Mouse (Mus musculus) embryonic facial prominence, embryonic 13.5 days (tissue): Measurements from ENCODE around the gene Stx5a. TPM values are rescaled to one million over a fixed set of nuclear protein-coding genes. Genes with fewer than 3 reads are reported as not detected.

Experiments used
- ATAC-seq: fragments of 200-750 bp; cut with Nextera tagmentation; 2 replicates; pipeline ENCODE4 v1.8.0; 2017; ENCODE audit warnings: low read depth; ENCODE audit not compliant: insufficient number of reproducible peaks, insufficient read depth, low FRiP score, low TSS enrichment
- H3K27ac ChIP-seq: fragments of 300-500 bp; sonication (generic); 2 replicates; pipeline ENCODE4 v1.5.1; 2015; ENCODE audit warnings: moderate library complexity, mild to moderate bottlenecking, inconsistent platforms
- H3K27me3 ChIP-seq: fragments of 300-500 bp; sonication (generic); 2 replicates; pipeline ENCODE4 v1.6.1; 2015; ENCODE audit warnings: mild to moderate bottlenecking, inconsistent platforms
- H3K36me3 ChIP-seq: fragments of 300-500 bp; sonication (generic); 2 replicates; pipeline ENCODE4 v1.6.1; 2015; ENCODE audit warnings: mild to moderate bottlenecking, inconsistent platforms
- H3K4me1 ChIP-seq: fragments of 300-500 bp; sonication (generic); 2 replicates; pipeline ENCODE4 v1.6.1; 2015; ENCODE audit warnings: inconsistent platforms
- H3K4me2 ChIP-seq: fragments of 300-500 bp; sonication (generic); 2 replicates; pipeline ENCODE4 v1.6.1; 2015; ENCODE audit warnings: moderate library complexity, mild to moderate bottlenecking, inconsistent platforms
- H3K4me3 ChIP-seq: fragments of 300-500 bp; sonication (generic); 2 replicates; pipeline ENCODE4 v1.5.1; 2015; ENCODE audit warnings: mild to moderate bottlenecking, inconsistent platforms
- H3K9ac ChIP-seq: fragments of 300-500 bp; sonication (generic); 2 replicates; pipeline ENCODE4 v1.6.1; 2015; ENCODE audit warnings: mild to moderate bottlenecking, inconsistent platforms
- H3K9me3 ChIP-seq: fragments of 300-500 bp; sonication (generic); 2 replicates; pipeline ENCODE4 v1.6.1; 2016; ENCODE audit warnings: inconsistent platforms
- WGBS: fragments of 180-500 bp; shearing (Covaris S2); methylation state at CpG from one replicate; pipeline ENCODE4 v1.1.7; 2015; ENCODE audit warnings: mixed read lengths; 5-methylcytosine and 5-hydroxymethylcytosine counted together
- polyA plus RNA-seq: library from polyadenylated mRNA; unstranded; fragments of >200 nt; fragmentation: Nextera tagmentation; extraction: Ambion mirVana; gene quantifications from 2 replicates; pipeline ENCODE4 v1.2.1, GENCODE M21; 2015

The Stx5a gene
- polyA plus RNA-seq, 1 experiment from 2014 or later, result 182 TPM

DNA sequence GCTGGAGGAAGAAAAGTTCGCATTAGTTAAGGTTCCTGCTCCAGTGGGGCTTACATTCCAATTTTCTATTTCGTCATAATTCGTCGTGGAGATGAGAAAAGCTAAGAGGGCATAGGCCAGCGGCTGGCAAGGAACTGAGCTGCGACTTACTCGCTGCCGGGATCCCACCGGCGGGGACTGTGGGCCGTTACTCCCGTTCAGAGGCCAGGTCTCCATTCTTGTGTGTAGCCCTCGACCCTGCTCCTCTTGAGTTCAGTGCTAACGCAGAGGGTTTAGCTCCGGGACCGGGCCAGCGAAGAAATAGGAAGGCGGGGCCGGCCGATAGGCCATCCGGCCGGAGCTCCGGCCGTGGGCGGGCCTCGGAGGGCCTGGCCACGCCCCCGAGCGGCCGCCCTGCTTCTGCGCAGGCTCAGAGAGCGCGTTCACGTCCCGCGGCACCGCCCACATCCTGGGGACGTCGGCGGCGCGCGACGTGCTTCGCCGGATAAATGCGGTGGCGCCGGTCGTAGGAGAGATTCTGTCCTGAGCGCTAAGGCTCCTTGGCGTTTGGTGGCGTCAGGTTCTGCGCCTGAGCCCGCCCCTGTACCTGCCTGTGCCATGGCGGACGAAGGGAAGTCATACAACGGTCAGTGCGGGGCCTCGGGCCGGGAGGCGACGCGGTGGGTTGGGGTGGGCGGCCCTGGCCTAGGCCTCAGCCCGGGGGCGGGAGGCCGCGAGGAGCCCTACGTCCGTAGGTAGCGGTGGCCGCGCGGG lies 15.6 kb downstream of the Stx5a start, which contains the start of gene Nxf1:
Gene Nxf1, plus strand, starts transcription at position 439 of the 753 bp plus-strand sequence.
- H3K9me3 ChIP-seq, result no peaks in the 10 kb centered on the region
- H3K4me2 ChIP-seq, result peak within 1 kb of the TSS; percentile 65
- peaks cover 23% of the 10 kb centered on the region for H3K4me1 ChIP-seq
- H3K9ac ChIP-seq, result peak within 1 kb of the TSS; percentile 97
- peak; percentile 85 for ATAC-seq
- peak within 1 kb of the TSS; percentile 91 for H3K27ac ChIP-seq
- H3K27me3 ChIP-seq, result no peaks in the 10 kb centered on the region
- under 1% methylated on average over 75 of the region's 75 CpGs for WGBS
- H3K4me3 ChIP-seq, result peak within 1 kb of the TSS; percentile 96
- peaks cover 41% of the 10 kb centered on the region for H3K36me3 ChIP-seq

DNA sequence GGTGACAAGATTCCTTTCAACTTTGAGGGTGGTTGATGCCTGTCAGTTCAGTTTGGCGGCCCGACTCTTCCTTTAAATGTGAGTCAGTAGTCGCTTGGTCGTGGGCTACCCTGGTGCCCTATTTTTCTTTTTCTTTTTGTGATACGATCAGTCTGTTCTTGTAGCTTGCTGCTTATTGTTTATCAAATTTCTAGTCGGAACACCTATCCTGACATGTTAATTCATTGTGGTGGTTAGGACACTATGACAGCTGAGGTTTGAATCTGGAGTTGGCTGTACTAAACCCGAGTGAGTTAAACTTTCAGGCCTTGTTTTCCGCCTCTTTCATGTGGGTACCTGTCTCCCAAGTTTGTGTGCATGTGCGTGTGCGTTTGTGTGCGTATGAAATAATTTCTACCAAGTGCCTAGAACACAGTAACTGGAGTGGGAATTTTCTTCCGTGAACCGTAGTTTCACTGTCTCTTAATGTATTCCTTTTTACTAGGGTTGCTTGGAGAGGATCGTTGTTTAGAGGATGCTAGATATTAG lies 16.3 kb downstream of the Stx5a start:
- Histone ChIP-seq H3K27me3 (no peaks in the 10 kb centered on the region), H3K4me2 (peak overlapping the region; percentile 65), H3K27ac (peak overlapping the region; percentile 91), H3K9ac (peak overlapping the region; percentile 97), H3K9me3 (no peaks in the 10 kb centered on the region), H3K4me3 (peak overlapping the region; percentile 96), H3K4me1 (peaks cover 23% of the 10 kb centered on the region), H3K36me3 (peaks cover 41% of the 10 kb centered on the region)
- ATAC-seq, result peak; percentile 7; the same call in 1 of the 2 replicates
- 4% methylated on average over 14 of the region's 14 CpGs for WGBS

DNA sequence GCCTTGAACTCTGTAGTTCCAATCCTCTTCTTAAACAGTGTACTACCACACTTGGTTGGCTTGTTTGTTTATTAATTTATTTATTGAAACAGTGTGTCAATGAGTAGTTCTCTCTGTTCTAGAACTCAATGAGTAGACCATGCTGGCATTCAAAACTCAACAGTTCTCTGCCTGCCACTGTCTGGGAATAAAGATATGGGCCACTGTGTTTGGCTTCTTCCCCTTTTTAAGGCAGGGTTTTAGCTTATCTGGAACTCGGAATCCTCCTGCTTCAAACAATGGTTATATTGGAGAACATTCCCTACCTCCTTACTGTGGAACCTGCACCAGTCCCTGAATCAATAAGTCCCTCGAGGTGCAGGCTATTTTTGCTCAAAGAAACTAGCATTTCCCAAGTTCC lies 17.7 kb downstream of the Stx5a start:
- H3K36me3 ChIP-seq, result peaks cover 42% of the 10 kb centered on the region
- H3K27ac ChIP-seq, result no peak overlapping the region
- WGBS, result 89% methylated on average over 2 of the region's 2 CpGs
- H3K27me3 ChIP-seq, result no peaks in the 10 kb centered on the region
- no peak overlapping the region for H3K4me2 ChIP-seq
- ATAC-seq, result no peak
- no peaks in the 10 kb centered on the region for H3K9me3 ChIP-seq
- no peak overlapping the region for H3K4me3 ChIP-seq
- H3K4me1 ChIP-seq, result peaks cover 23% of the 10 kb centered on the region
- H3K9ac ChIP-seq, result no peak overlapping the region

DNA sequence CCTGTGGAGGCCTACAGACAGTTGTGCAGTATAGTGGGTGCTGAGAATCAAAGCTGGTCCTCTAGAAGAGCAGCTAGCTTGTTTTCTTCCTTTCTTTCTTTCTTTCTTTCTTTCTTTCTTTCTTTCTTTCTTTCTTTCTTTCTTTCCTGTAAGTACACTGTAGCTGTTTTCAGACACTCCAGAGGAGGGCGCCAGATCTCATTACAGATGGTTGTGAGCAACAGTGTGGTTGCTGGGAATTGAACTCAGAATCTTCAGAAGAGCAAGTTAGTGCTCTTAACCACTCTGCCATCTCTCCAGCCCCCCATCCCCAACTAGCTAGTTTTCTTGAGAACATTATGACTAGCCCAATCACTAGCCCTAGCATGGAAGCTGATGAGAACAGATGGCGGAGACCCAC lies 19.5 kb downstream of the Stx5a start:
- Histone ChIP-seq H3K4me2 (no peak overlapping the region), H3K9me3 (peaks cover 3% of the 10 kb centered on the region; the same call in 1 of the 2 replicates), H3K4me1 (peaks cover 14% of the 10 kb centered on the region), H3K4me3 (no peak overlapping the region), H3K9ac (no peak overlapping the region), H3K27me3 (no peaks in the 10 kb centered on the region), H3K36me3 (peaks cover 45% of the 10 kb centered on the region), H3K27ac (no peak overlapping the region)
- 93% methylated on average over 2 of the region's 2 CpGs for WGBS
- no peak for ATAC-seq

DNA sequence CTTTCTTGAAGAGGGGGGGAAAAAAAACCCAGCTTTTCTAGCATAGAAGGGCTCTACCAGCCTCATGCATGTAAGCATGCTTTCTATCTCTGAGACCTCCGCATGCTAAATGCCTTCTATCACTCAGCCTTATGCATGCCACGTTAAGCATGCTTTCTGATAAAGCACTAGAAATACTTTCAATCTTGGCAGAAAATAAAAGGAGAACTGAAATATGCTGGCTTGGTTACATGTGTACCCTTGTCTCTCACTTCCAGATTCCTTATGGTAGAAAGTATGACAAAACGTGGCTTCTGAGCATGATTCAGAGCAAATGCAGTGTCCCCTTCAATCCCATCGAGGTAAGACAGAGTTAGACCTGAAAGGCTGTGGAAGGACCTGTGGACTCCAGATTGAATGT lies 22.1 kb downstream of the Stx5a start:
- Histone ChIP-seq H3K9me3 (peaks cover 3% of the 10 kb centered on the region; the same call in 1 of the 2 replicates), H3K4me1 (peaks cover 7% of the 10 kb centered on the region), H3K36me3 (peaks cover 68% of the 10 kb centered on the region), H3K9ac (no peak overlapping the region), H3K4me3 (no peak overlapping the region), H3K27ac (no peak overlapping the region), H3K4me2 (no peak overlapping the region), H3K27me3 (no peaks in the 10 kb centered on the region)
- 94% methylated on average over 4 of the region's 4 CpGs for WGBS
- ATAC-seq, result no peak

DNA sequence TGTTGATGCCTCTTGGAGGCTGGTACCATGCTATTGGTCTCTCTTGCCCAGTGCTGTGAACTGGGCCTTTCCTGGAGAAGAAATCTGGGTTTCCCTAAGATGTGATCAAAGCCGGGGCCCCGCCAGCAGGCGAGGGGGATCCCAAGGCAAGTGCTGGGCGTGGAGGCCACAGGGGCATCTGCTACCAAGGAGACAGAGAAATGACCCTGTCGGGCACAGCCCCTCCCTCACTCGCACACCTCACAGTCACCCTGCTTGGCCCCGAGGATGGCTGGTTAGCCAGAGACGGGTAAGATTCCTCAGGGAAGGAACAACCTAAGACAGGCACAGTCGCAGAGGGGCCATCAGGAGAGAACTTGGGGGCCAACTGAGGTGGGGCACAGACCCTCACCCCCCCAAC lies 24.3 kb downstream of the Stx5a start:
- peaks cover 90% of the 10 kb centered on the region for H3K36me3 ChIP-seq

DNA sequence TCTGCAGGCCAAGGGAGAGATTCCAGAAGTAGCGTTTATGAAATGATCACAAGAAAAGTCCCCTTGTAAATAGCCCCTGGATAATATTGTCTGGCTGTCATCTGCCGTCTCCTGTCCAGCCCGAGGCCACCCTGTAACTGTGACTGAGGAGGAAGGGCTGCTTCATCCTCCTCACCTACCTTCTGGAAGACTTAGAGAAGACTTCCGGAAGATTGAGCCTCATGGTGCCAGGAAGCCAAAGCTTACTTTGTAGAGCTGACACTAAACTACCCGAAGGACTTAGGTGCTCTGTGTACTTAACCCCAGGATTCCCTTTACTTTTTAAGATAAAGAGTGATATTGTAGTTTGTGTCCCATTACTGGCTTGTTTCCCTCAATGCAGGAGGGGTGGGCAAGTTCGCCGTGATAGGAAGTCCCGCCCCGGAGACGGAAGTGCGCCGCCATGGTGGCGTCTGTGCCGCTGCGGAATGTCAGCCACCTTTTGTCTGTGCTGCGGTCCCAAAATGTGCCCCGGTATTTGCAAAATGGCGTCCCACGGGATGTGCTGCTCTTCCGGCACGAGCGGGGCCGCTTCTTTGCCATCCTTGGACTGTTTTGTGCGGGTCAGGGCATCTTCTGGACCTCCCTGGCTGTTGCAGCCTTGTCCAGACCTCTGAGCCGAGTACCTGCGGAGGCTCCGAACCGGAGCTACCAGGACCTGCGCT lies 29.5 kb downstream of the Stx5a start, which contains the start of gene Tmem223:
Gene Tmem223, plus strand, starts transcription at position 430 of the 704 bp plus-strand sequence.
- no peaks in the 10 kb centered on the region for H3K9me3 ChIP-seq
- H3K4me2 ChIP-seq, result peak within 1 kb of the TSS; percentile 74
- peaks cover 72% of the 10 kb centered on the region for H3K36me3 ChIP-seq
- no peaks in the 10 kb centered on the region for H3K27me3 ChIP-seq
- H3K4me3 ChIP-seq, result peak within 1 kb of the TSS; percentile 77
- H3K4me1 ChIP-seq, result peaks cover 30% of the 10 kb centered on the region
- peak within 1 kb of the TSS; percentile 93 for H3K27ac ChIP-seq
- WGBS, result 19% methylated on average over 29 of the region's 29 CpGs
- H3K9ac ChIP-seq, result peak within 1 kb of the TSS; percentile 98
- ATAC-seq, result no peak; the same call in 1 of the 2 replicates

More for the DNA sequence above, 24.3 kb downstream of the Stx5a start:
- H3K4me2 ChIP-seq, result no peak overlapping the region
- peaks cover 4% of the 10 kb centered on the region for H3K4me1 ChIP-seq
- no peak overlapping the region for H3K9ac ChIP-seq
- no peak for ATAC-seq
- no peaks in the 10 kb centered on the region for H3K27me3 ChIP-seq
- H3K27ac ChIP-seq, result no peak overlapping the region
- no peak overlapping the region for H3K4me3 ChIP-seq
- WGBS, result 95% methylated on average over 9 of the region's 9 CpGs
- peaks cover 3% of the 10 kb centered on the region; the same call in 1 of the 2 replicates for H3K9me3 ChIP-seq

DNA sequence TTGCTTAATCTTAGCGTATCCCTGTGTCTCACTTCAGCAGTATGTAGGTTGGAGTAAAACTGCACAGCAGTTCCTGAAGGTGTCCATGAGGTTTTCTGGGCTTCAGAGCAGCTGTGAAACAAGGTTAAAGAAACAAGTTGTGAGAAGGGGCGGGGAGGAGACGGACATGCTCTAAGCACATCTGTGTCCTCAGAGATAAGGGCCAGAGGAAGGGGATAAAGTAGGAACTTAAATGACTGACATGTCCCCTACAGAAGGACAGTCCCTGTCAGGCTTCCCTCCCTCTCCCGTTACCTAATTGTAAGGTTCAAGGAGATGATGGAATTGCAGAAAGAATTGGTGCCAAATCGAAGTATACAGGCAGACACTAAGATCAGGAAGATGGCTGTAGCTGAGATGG lies 31.8 kb downstream of the Stx5a start:
- no peak for ATAC-seq
- peak overlapping the region; percentile 97 for H3K4me2 ChIP-seq
- H3K27ac ChIP-seq, result peak overlapping the region; percentile 98; the same call in 1 of the 2 replicates
- H3K4me1 ChIP-seq, result peaks cover 31% of the 10 kb centered on the region
- no peaks in the 10 kb centered on the region for H3K27me3 ChIP-seq
- H3K9me3 ChIP-seq, result no peaks in the 10 kb centered on the region
- H3K9ac ChIP-seq, result peak overlapping the region; percentile 94
- peak overlapping the region; percentile 71 for H3K4me3 ChIP-seq
- WGBS, result 88% methylated on average over 5 of the region's 5 CpGs
- peaks cover 52% of the 10 kb centered on the region for H3K36me3 ChIP-seq

DNA sequence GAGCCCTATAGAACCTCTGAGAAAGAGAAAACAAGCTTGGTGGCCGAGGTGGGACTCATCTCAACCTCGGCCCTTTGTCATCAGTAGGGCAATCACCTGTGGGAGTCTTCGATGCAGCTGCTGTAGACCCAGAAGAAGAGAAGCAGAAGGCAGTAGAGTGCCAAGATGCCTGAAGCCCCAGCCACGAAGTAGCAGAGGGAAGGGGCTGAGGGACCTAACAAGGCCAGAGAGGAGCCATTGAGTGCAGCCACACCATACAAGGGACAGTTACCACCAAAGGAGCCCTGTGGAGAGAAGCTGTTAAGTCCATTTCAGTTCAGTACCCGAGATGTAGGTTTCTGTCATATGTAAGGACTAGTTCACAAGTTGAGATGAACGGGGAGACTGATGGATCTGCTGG lies 32.2 kb downstream of the Stx5a start:
- Histone ChIP-seq H3K36me3 (peaks cover 52% of the 10 kb centered on the region), H3K4me2 (peak overlapping the region; percentile 97), H3K9ac (peak overlapping the region; percentile 94), H3K27me3 (no peaks in the 10 kb centered on the region), H3K9me3 (no peaks in the 10 kb centered on the region), H3K4me3 (peak overlapping the region; percentile 71), H3K4me1 (peaks cover 31% of the 10 kb centered on the region), H3K27ac (peak overlapping the region; percentile 98; the same call in 1 of the 2 replicates)
- 62% methylated on average over 6 of the region's 6 CpGs for WGBS
- ATAC-seq, result no peak

DNA sequence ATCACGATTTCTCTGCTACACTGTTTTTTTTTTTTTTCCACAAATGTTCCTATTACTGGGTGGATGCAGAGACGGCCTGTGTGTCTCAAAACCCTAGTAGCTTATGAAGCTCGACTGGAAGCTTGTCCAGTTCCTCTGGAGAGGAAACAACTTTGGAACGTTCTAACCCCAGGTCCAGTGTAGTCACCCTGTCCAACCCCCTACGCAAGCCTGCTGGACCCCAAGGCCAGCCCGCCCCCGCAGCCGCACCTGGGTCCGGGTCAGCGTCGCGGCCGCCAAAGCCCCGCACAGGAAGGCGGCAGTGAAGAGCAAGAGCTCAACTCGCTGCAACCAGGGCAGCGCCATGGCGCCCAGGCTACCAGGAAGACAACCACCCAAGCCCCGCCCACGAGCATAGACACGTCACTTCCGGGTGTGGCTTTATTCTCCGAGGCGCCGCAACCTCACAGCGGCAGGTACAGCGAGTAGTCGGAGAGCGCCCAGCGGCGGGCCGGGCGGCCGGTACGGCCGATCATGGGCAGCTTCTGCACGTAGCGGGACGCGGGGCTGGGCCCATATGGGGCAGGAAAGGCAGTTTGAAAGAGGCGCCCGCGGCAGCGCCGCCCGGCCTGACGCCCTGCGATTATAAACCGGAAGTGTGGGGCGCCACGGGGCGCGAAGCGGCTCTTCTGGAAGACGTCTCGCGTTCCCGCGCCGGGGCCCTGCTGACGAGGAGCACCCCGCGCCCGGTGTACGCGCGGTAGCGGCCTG lies 33.0 kb downstream of the Stx5a start, which contains the start of gene Tmem179b:
Gene Tmem179b, minus strand, starts transcription at position 382 of the 750 bp plus-strand sequence.
- H3K4me2 ChIP-seq, result peak within 1 kb of the TSS; percentile 97
- H3K27me3 ChIP-seq, result no peaks in the 10 kb centered on the region
- H3K9me3 ChIP-seq, result no peaks in the 10 kb centered on the region
- peak within 1 kb of the TSS; percentile 98 for H3K27ac ChIP-seq
- WGBS, result under 1% methylated on average over 68 of the region's 68 CpGs
- H3K36me3 ChIP-seq, result peaks cover 50% of the 10 kb centered on the region
- H3K4me1 ChIP-seq, result peaks cover 31% of the 10 kb centered on the region
- peak within 1 kb of the TSS; percentile 94 for H3K9ac ChIP-seq
- peak; percentile 92 for ATAC-seq
- H3K4me3 ChIP-seq, result peak within 1 kb of the TSS; percentile 71

DNA sequence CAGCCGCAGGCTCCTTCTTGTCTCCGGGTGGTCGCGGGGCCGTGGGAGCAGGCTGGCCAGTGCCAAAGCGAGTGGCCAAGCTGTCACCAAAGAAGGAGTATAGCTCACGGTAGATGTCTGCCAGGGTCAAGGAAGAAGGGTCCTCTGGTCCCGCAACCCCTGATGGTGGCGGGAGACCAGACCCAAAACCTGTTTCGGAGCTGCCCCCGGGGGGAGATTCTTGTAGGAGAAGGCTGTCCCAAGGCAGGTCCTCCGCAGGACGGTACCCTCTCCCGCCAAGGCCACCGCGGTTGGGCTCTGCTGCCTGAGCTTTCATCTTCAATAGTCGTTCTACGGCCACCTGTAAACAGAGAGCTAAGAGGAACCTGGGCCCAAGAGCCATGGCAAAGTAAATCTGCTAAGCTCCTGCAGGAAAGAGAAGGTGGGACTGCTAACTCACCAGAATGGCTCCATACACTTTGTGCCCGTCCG lies 33.8 kb downstream of the Stx5a start:
- Histone ChIP-seq H3K36me3 (peaks cover 48% of the 10 kb centered on the region), H3K9ac (peak overlapping the region; percentile 94), H3K4me3 (peak overlapping the region; percentile 71), H3K27me3 (no peaks in the 10 kb centered on the region), H3K27ac (peak overlapping the region; percentile 98), H3K4me1 (peaks cover 31% of the 10 kb centered on the region), H3K9me3 (no peaks in the 10 kb centered on the region), H3K4me2 (peak overlapping the region; percentile 97)
- peak; percentile 5; the same call in 1 of the 2 replicates for ATAC-seq
- WGBS, result 3% methylated on average over 20 of the region's 20 CpGs
